Mouse (Mus musculus): Measurements from ENCODE around the gene Chmp2b.

GRCm38 (mm10) chr16:65568853-65569252 is 6.3 kb upstream of the Chmp2b start:
- TF ChIP-seq POLR2A (IDR thresholded peaks at IDR 0.05; ENCODE audit: low read depth, low read length) (no peak), CTCF (IDR thresholded peaks at IDR 0.05; ENCODE audit: borderline replicate concordance, insufficient read depth, low read length) (no peak)

All from embryonic fibroblast, embryonic 13.5 days (primary cell).